Mouse (Mus musculus): ENCODE data around the gene Cnot2. TPM values are rescaled to one million over a fixed set of nuclear protein-coding genes. Genes with fewer than 3 reads are reported as not detected.

Cnot2 gene
- polyA plus RNA-seq, 1 experiment = 22.0 TPM

DNA sequence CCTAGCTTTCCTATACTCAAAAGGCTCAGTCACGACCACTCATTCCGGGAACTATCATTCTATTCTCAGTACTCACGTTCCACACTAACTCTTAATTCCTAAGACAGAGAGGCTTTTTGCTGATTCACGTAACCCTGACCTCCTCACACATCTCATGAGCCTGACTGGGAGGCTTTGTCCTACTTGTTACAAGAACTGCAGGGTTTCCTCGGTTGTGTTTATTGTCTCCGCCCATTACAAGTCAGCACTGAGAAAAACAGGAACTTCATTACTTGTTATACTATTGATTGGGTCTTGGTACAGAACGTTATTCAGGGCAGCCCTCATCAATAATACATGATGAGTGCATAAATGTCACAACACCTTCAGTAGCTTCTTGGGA is 68.1 kb downstream of the Cnot2 start:
- no peak overlapping the region for H3ac ChIP-seq (ENCODE audit: control insufficient read depth, insufficient read length, low read depth)
- H3K4me3 ChIP-seq (ENCODE audit: insufficient read depth, poor library complexity, severe bottlenecking) = no peak overlapping the region
- peaks cover 7% of the 10 kb centered on the region for H3K36me3 ChIP-seq (ENCODE audit: control insufficient read depth, insufficient read depth)
- peaks cover 22% of the 10 kb centered on the region for H3K79me3 ChIP-seq (ENCODE audit: low read depth)
- TF ChIP-seq MYOD1 (IDR thresholded peaks at IDR 0.05; ENCODE audit: control insufficient read depth, insufficient read length, low read depth) (no peak), CTCF (IDR thresholded peaks at IDR 0.05; ENCODE audit: control insufficient read depth, insufficient read depth, insufficient read length) (no peak), MAX (IDR thresholded peaks at IDR 0.05) (no peak), CEBPB (IDR thresholded peaks at IDR 0.05; ENCODE audit: low read depth) (no peak), MYOG (IDR thresholded peaks at IDR 0.05; ENCODE audit: control insufficient read depth, extremely low read depth, insufficient read length) (no peak), USF1 (IDR thresholded peaks at IDR 0.05; ENCODE audit: low read depth) (no peak), FOSL1 (IDR thresholded peaks at IDR 0.05; ENCODE audit: insufficient read depth, low read length, poor library complexity, severe bottlenecking) (no peak)
- peaks cover 75% of the 10 kb centered on the region for H3K79me2 ChIP-seq (ENCODE audit: control insufficient read depth, insufficient read depth)
- H3K27me3 ChIP-seq (ENCODE audit: control insufficient read depth, insufficient read depth, insufficient read length) = no peaks in the 10 kb centered on the region

DNA sequence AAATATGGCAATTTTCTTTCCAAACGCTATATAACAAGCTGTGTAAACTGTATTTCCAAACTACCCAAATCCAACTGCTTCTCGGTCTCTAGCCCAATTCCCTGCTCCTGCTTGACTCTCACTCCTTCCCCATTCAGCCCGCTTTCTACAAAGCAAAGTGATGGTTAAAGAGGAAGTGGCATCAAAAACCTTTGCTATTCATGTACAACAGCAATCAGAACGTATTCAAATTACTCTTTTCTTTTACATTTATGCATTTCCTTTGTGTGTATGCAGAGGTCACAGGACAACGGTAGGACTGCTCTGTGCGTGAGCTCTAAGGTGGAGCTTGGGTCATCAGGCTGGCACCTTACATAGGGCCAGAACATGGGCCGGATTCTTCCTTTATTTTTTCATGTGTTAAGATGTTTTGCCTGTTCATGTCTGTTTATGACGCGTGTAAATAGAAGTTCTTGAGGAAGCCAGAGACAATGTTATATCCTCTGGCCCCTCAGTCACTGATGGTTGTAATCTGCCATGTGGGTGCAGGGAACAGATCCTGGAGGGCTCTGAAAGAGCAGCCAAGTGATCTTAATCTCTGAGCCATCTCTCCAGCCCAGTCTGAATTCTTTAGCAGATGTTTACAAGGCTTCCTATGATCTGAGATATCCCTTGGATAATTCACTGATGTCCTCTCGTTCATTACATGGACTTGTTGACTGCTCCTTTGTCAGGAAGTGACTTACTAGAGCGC is 68.6 kb downstream of the Cnot2 start:
- H3K4me3 ChIP-seq (ENCODE audit: insufficient read depth, poor library complexity, severe bottlenecking) = no peak overlapping the region
- H3ac ChIP-seq (ENCODE audit: control insufficient read depth, insufficient read length, low read depth) = no peak overlapping the region
- no peaks in the 10 kb centered on the region for H3K27me3 ChIP-seq (ENCODE audit: control insufficient read depth, insufficient read depth, insufficient read length)
- peaks cover 8% of the 10 kb centered on the region for H3K36me3 ChIP-seq (ENCODE audit: control insufficient read depth, insufficient read depth)
- TF ChIP-seq CTCF (IDR thresholded peaks at IDR 0.05; ENCODE audit: control insufficient read depth, insufficient read depth, insufficient read length) (no peak), FOSL1 (IDR thresholded peaks at IDR 0.05; ENCODE audit: insufficient read depth, low read length, poor library complexity, severe bottlenecking) (no peak), USF1 (IDR thresholded peaks at IDR 0.05; ENCODE audit: low read depth) (no peak), MAX (IDR thresholded peaks at IDR 0.05) (no peak), MYOG (IDR thresholded peaks at IDR 0.05; ENCODE audit: control insufficient read depth, extremely low read depth, insufficient read length) (no peak), CEBPB (IDR thresholded peaks at IDR 0.05; ENCODE audit: low read depth) (no peak), MYOD1 (IDR thresholded peaks at IDR 0.05; ENCODE audit: control insufficient read depth, insufficient read length, low read depth) (no peak)
- H3K79me2 ChIP-seq (ENCODE audit: control insufficient read depth, insufficient read depth) = peaks cover 73% of the 10 kb centered on the region
- peaks cover 22% of the 10 kb centered on the region for H3K79me3 ChIP-seq (ENCODE audit: low read depth)

DNA sequence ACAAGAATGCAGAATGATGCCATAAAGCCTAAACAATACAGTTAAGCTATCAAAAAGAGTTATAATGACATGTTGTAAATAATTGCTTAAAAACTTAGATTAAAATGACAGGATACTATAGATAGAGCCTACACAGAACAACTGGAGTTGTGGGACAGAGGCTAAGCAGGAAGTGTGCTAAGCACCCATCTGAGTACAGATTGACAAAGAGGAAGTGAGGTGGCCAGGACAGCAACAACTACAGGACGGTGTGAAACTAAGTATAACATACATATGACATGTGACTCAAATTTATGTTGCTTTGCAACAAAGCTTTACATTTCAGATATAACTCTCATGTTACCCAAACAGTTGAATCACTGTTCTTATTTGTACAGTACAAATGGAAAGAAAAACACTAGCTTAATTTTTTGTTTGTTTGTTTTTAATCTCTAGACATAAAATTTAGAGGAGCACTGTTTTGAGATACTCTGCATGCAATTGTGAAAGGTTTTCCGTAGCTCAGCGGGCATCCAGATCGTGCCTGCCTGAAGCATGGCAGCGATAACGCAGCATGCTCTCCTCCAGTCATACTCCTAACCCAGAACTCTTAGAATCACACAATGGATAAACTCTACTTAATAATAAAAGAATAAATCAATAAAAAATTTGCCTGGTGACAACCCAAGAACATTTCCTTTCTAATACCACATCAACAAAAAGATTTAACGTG is 75.9 kb downstream of the Cnot2 start:
- Histone ChIP-seq H3K4me3 (ENCODE audit: insufficient read depth, poor library complexity, severe bottlenecking) (no peak overlapping the region), H3K36me3 (ENCODE audit: control insufficient read depth, insufficient read depth) (peaks cover 8% of the 10 kb centered on the region), H3K79me2 (ENCODE audit: control insufficient read depth, insufficient read depth) (peaks cover 16% of the 10 kb centered on the region), H3ac (ENCODE audit: control insufficient read depth, insufficient read length, low read depth) (no peak overlapping the region), H3K27me3 (ENCODE audit: control insufficient read depth, insufficient read depth, insufficient read length) (no peaks in the 10 kb centered on the region), H3K79me3 (ENCODE audit: low read depth) (peaks cover 2% of the 10 kb centered on the region)
- TF ChIP-seq CEBPB (IDR thresholded peaks at IDR 0.05; ENCODE audit: low read depth) = no peak

DNA sequence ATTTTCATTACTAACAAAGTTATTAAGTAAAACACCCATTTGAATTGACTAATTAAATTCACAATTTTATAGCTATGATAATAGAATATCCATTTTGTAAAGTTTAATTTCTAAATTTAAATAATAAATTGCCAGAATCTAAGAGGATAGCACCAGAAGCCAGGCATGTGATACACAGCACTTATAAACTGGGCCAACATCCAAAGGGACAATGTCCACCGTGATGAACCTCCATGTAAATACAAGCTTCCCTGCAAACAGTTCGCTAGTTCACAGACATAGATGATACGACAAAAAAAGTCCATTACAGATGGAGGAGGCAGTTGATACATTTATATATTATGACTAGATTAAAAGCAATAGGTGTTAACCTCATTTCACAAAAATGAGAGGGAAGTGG is 88.5 kb downstream of the Cnot2 start:
- no peak for TF ChIP-seq USF1 (IDR thresholded peaks at IDR 0.05; ENCODE audit: low read depth)
- no peak for TF ChIP-seq CTCF (IDR thresholded peaks at IDR 0.05; ENCODE audit: control insufficient read depth, insufficient read depth, insufficient read length)
- TF ChIP-seq MYOG (IDR thresholded peaks at IDR 0.05; ENCODE audit: control insufficient read depth, extremely low read depth, insufficient read length) = no peak
- no peak for TF ChIP-seq MYOD1 (IDR thresholded peaks at IDR 0.05; ENCODE audit: control insufficient read depth, insufficient read length, low read depth)
- TF ChIP-seq FOSL1 (IDR thresholded peaks at IDR 0.05; ENCODE audit: insufficient read depth, low read length, poor library complexity, severe bottlenecking) = no peak
- TF ChIP-seq CEBPB (IDR thresholded peaks at IDR 0.05; ENCODE audit: low read depth) = no peak
- no peak for TF ChIP-seq MAX (IDR thresholded peaks at IDR 0.05)
- H3ac ChIP-seq (ENCODE audit: control insufficient read depth, insufficient read length, low read depth) = no peak overlapping the region
- peaks cover 85% of the 10 kb centered on the region for H3K36me3 ChIP-seq (ENCODE audit: control insufficient read depth, insufficient read depth)
- H3K79me3 ChIP-seq (ENCODE audit: low read depth) = no peaks in the 10 kb centered on the region
- no peaks in the 10 kb centered on the region for H3K79me2 ChIP-seq (ENCODE audit: control insufficient read depth, insufficient read depth)
- no peaks in the 10 kb centered on the region for H3K27me3 ChIP-seq (ENCODE audit: control insufficient read depth, insufficient read depth, insufficient read length)
- H3K4me3 ChIP-seq (ENCODE audit: insufficient read depth, poor library complexity, severe bottlenecking) = no peak overlapping the region

DNA sequence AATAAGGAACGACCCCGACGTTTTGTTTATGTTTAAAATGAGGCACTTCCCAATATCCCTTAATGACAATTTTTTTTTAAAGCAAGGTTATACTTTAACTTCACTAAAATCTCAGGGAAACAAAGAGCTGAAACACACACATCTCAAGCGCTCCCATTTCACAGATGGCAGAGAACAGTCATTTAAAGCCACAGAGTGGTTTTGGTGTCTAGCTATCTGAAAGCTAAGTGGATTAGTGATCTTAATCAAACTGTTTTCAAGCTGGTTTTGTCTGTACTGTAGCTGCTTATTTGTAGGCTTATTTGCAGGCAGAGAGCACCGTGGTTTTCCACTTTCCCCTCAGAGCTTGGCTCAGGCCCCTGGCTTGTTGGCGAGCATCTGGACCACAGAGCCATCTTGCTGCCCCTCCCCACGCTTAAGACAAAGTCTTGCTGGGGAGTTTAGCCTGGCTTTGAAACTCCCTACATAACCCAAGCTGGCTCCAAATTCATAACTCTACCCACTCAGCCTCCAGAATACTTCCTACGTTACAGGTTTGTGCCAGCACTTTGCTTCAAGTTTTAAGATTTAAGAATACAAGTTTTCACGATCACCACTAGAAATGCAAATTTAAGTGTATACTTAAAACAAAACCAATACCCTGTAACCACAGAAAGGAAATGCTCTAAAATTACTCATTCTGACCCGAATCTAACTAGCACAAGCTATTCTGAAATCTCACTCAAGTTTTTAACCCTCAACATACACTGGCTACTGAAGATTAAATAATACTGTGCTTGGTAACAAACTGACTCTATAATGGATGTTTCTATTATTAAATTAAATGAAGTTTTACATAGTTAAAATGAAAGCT is 94.2 kb downstream of the Cnot2 start:
- Histone ChIP-seq H3K27me3 (ENCODE audit: control insufficient read depth, insufficient read depth, insufficient read length) (no peaks in the 10 kb centered on the region), H3K36me3 (ENCODE audit: control insufficient read depth, insufficient read depth) (peaks cover 84% of the 10 kb centered on the region), H3K79me2 (ENCODE audit: control insufficient read depth, insufficient read depth) (no peaks in the 10 kb centered on the region), H3K79me3 (ENCODE audit: low read depth) (no peaks in the 10 kb centered on the region), H3ac (ENCODE audit: control insufficient read depth, insufficient read length, low read depth) (no peak overlapping the region), H3K4me3 (ENCODE audit: insufficient read depth, poor library complexity, severe bottlenecking) (no peak overlapping the region)
- TF ChIP-seq USF1 (IDR thresholded peaks at IDR 0.05; ENCODE audit: low read depth) (no peak), CTCF (IDR thresholded peaks at IDR 0.05; ENCODE audit: control insufficient read depth, insufficient read depth, insufficient read length) (no peak), CEBPB (IDR thresholded peaks at IDR 0.05; ENCODE audit: low read depth) (no peak), MAX (IDR thresholded peaks at IDR 0.05) (no peak)

Data from C2C12 (cell line).